Mouse (Mus musculus): Measurements from ENCODE around the gene Olfr1120. TPM values are rescaled to one million over a fixed set of nuclear protein-coding genes. Genes with fewer than 3 reads are reported as not detected.
"Not testable (repeated sequence)": the region's sequence is repeated elsewhere in the genome, so short reads cannot be mapped to it uniquely, and the experiment has no call there.

The Olfr1120 gene
- polyA plus RNA-seq, 2 experiments, result not detected

DNA sequence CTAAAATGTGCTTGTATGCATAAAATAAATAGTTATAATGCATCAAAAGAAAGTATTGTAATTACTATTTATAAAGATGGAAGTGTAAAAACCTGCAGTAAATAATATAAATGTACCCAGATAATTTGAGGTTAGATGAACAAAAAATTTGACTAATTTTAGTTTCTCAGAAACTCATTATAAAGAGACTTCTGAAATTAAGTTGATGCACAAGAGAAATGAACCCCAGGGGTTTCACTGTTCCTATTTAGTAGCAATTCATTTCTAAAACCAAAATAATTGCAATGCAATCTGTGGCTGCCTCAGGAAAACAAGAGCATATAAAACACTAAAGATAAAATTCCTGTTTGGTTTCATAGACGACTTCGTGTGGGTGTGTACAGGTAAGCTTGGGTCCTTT lies 30.9 kb downstream of the Olfr1120 start, which contains the start of gene Olfr1122:
Olfr1122 (plus strand) TSS at position 301 of the 400 bp plus-strand sequence.
- Histone ChIP-seq H3K36me3 (ENCODE audit: control insufficient read depth, insufficient read depth, low read length) (no peaks in the 10 kb centered on the region), H3K27me3 (ENCODE audit: control insufficient read depth, insufficient read depth, low read length) (no peaks in the 10 kb centered on the region), H3K9me3 (ENCODE audit: control insufficient read depth, low read length) (no peaks in the 10 kb centered on the region), H3K4me1 (ENCODE audit: control insufficient read depth, insufficient read depth, low read length) (no peaks in the 10 kb centered on the region), H3K4me2 (replicated peaks; ENCODE audit: low read depth, low read length, severe bottlenecking) (no peak within 1 kb of the TSS), H3K4me3 (replicated peaks; ENCODE audit: low read length) (no peak within 1 kb of the TSS), H3K27ac (replicated peaks; ENCODE audit: low read depth, low read length) (no peak within 1 kb of the TSS), H3K9ac (ENCODE audit: low read depth, low read length, severe bottlenecking) (no peak within 1 kb of the TSS)
- 71% methylated on average over 2 of the region's 2 CpGs for WGBS
- no peak for DNase-seq (ENCODE audit: low spot score)
- no peak for TF ChIP-seq POLR2A (IDR thresholded peaks at IDR 0.05; ENCODE audit: borderline replicate concordance, extremely low read depth, insufficient read depth, insufficient read length)
- ATAC-seq (ENCODE audit: low FRiP score, low read depth), result no peak

DNA sequence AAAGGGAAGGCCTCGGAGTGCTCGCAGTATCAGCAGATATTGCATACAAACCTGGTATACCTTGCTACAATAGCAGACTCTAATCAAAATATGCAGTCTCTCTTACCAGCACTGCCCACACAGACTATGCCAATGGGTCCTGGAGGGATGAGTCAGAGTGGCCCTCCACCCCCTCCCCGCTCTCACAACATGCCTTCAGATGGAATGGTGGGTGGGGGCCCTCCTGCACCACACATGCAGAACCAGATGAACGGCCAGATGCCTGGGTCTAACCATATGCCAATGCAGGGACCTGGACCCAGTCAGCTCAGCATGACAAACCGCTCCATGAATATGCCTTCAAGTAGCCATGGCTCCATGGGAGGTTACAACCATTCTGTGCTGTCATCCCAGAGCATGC lies 39.0 kb downstream of the Olfr1120 start:
- not testable (repeated sequence) for H3K4me1 ChIP-seq (ENCODE audit: control insufficient read depth, insufficient read depth, low read length); H3K9me3 ChIP-seq (ENCODE audit: control insufficient read depth, low read length); H3K27ac ChIP-seq (replicated peaks; ENCODE audit: low read depth, low read length); H3K9ac ChIP-seq (ENCODE audit: low read depth, low read length, severe bottlenecking); H3K4me2 ChIP-seq (replicated peaks; ENCODE audit: low read depth, low read length, severe bottlenecking); DNase-seq (ENCODE audit: low spot score); ATAC-seq (ENCODE audit: low FRiP score, low read depth); H3K36me3 ChIP-seq (ENCODE audit: control insufficient read depth, insufficient read depth, low read length); H3K4me3 ChIP-seq (replicated peaks; ENCODE audit: low read length); H3K27me3 ChIP-seq (ENCODE audit: control insufficient read depth, insufficient read depth, low read length)
- 87% methylated on average over 5 of the region's 5 CpGs for WGBS

GRCm38 (mm10) chr2:87394686-87395085 lies 40.1 kb downstream of the Olfr1120 start:
- H3K4me2 ChIP-seq (replicated peaks; ENCODE audit: low read depth, low read length, severe bottlenecking); H3K36me3 ChIP-seq (ENCODE audit: control insufficient read depth, insufficient read depth, low read length); H3K27ac ChIP-seq (replicated peaks; ENCODE audit: low read depth, low read length); H3K4me1 ChIP-seq (ENCODE audit: control insufficient read depth, insufficient read depth, low read length); H3K4me3 ChIP-seq (replicated peaks; ENCODE audit: low read length); H3K27me3 ChIP-seq (ENCODE audit: control insufficient read depth, insufficient read depth, low read length); DNase-seq (ENCODE audit: low spot score); ATAC-seq (ENCODE audit: low FRiP score, low read depth); H3K9me3 ChIP-seq (ENCODE audit: control insufficient read depth, low read length); H3K9ac ChIP-seq (ENCODE audit: low read depth, low read length, severe bottlenecking): not testable (repeated sequence)
- 84% methylated on average over 7 of the region's 7 CpGs for whole genome bisulfite sequencing

Other genes with a start within 250 kb of the Olfr1120 start
- not detected in 2 replicates for gene Olfr259, start 240.2 kb upstream of the Olfr1120 start, polyA plus RNA-seq (2012; rRNA removed)
- gene Olfr259, start 240.2 kb upstream of the Olfr1120 start, polyA plus RNA-seq (2014; fragmentation: Nextera tagmentation; extraction: Ambion mirVana), result not detected in 2 replicates
- gene Olfr1110, start 214.5 kb upstream of the Olfr1120 start, polyA plus RNA-seq (2012; rRNA removed), result not detected in 2 replicates
- not detected in 2 replicates for gene Olfr1110, start 214.5 kb upstream of the Olfr1120 start, polyA plus RNA-seq (2014; fragmentation: Nextera tagmentation; extraction: Ambion mirVana)
- gene Olfr1111, start 202.2 kb upstream of the Olfr1120 start, polyA plus RNA-seq (2012; rRNA removed), result not detected in 2 replicates
- not detected in 2 replicates for gene Olfr1111, start 202.2 kb upstream of the Olfr1120 start, polyA plus RNA-seq (2014; fragmentation: Nextera tagmentation; extraction: Ambion mirVana)
- gene Olfr1112, start 167.0 kb upstream of the Olfr1120 start, polyA plus RNA-seq (2012; rRNA removed), result not detected in 2 replicates
- not detected in 2 replicates for gene Olfr1112, start 167.0 kb upstream of the Olfr1120 start, polyA plus RNA-seq (2014; fragmentation: Nextera tagmentation; extraction: Ambion mirVana)
- not detected in 2 replicates for gene Olfr1113, start 145.8 kb upstream of the Olfr1120 start, polyA plus RNA-seq (2012; rRNA removed)
- gene Olfr1113, start 145.8 kb upstream of the Olfr1120 start, polyA plus RNA-seq (2014; fragmentation: Nextera tagmentation; extraction: Ambion mirVana), result not detected in 2 replicates
- not detected in 2 replicates for gene Olfr1115, start 106.8 kb upstream of the Olfr1120 start, polyA plus RNA-seq (2012; rRNA removed)
- not detected in 2 replicates for gene Olfr1115, start 106.8 kb upstream of the Olfr1120 start, polyA plus RNA-seq (2014; fragmentation: Nextera tagmentation; extraction: Ambion mirVana)
- gene Olfr1116, start 87.3 kb upstream of the Olfr1120 start, polyA plus RNA-seq (2012; rRNA removed), result not detected in 2 replicates
- not detected in 2 replicates for gene Olfr1116, start 87.3 kb upstream of the Olfr1120 start, polyA plus RNA-seq (2014; fragmentation: Nextera tagmentation; extraction: Ambion mirVana)
- gene Olfr1118, start 47.2 kb upstream of the Olfr1120 start, polyA plus RNA-seq (2012; rRNA removed), result not detected in 2 replicates
- gene Olfr1118, start 47.2 kb upstream of the Olfr1120 start, polyA plus RNA-seq (2014; fragmentation: Nextera tagmentation; extraction: Ambion mirVana), result not detected in 2 replicates
- not detected in 2 replicates for gene Olfr1121, start 15.1 kb downstream of the Olfr1120 start, polyA plus RNA-seq (2012; rRNA removed)
- not detected in 2 replicates for gene Olfr1121, start 15.1 kb downstream of the Olfr1120 start, polyA plus RNA-seq (2014; fragmentation: Nextera tagmentation; extraction: Ambion mirVana)
- gene Olfr1122, start 31.0 kb downstream of the Olfr1120 start, polyA plus RNA-seq (2012; rRNA removed), result not detected in 2 replicates
- not detected in 2 replicates for gene Olfr1122, start 31.0 kb downstream of the Olfr1120 start, polyA plus RNA-seq (2014; fragmentation: Nextera tagmentation; extraction: Ambion mirVana)
- gene Olfr1123, start 61.8 kb downstream of the Olfr1120 start, polyA plus RNA-seq (2012; rRNA removed), result not detected in 2 replicates
- not detected in 2 replicates for gene Olfr1123, start 61.8 kb downstream of the Olfr1120 start, polyA plus RNA-seq (2014; fragmentation: Nextera tagmentation; extraction: Ambion mirVana)
- gene Olfr1124, start 75.5 kb downstream of the Olfr1120 start, polyA plus RNA-seq (2012; rRNA removed), result not detected in 2 replicates
- not detected in 2 replicates for gene Olfr1124, start 75.5 kb downstream of the Olfr1120 start, polyA plus RNA-seq (2014; fragmentation: Nextera tagmentation; extraction: Ambion mirVana)
- not detected in 2 replicates for gene Olfr1126, start 99.1 kb downstream of the Olfr1120 start, polyA plus RNA-seq (2012; rRNA removed)
- gene Olfr1126, start 99.1 kb downstream of the Olfr1120 start, polyA plus RNA-seq (2014; fragmentation: Nextera tagmentation; extraction: Ambion mirVana), result not detected in 2 replicates
- not detected in 2 replicates for gene Pramel7, start 142.3 kb downstream of the Olfr1120 start, polyA plus RNA-seq (2012; rRNA removed)
- gene Pramel7, start 142.3 kb downstream of the Olfr1120 start, polyA plus RNA-seq (2014; fragmentation: Nextera tagmentation; extraction: Ambion mirVana), result not detected in 2 replicates
- not detected in 2 replicates for gene Pramel6, start 151.8 kb downstream of the Olfr1120 start, polyA plus RNA-seq (2012; rRNA removed)
- gene Pramel6, start 151.8 kb downstream of the Olfr1120 start, polyA plus RNA-seq (2014; fragmentation: Nextera tagmentation; extraction: Ambion mirVana), result not detected in 2 replicates
- not detected in 2 replicates for gene Olfr153, start 177.0 kb downstream of the Olfr1120 start, polyA plus RNA-seq (2012; rRNA removed)
- not detected in 2 replicates for gene Olfr153, start 177.0 kb downstream of the Olfr1120 start, polyA plus RNA-seq (2014; fragmentation: Nextera tagmentation; extraction: Ambion mirVana)
- not detected in 2 replicates for gene Olfr1128, start 190.7 kb downstream of the Olfr1120 start, polyA plus RNA-seq (2012; rRNA removed)
- not detected in 2 replicates for gene Olfr1128, start 190.7 kb downstream of the Olfr1120 start, polyA plus RNA-seq (2014; fragmentation: Nextera tagmentation; extraction: Ambion mirVana)
- gene Olfr1129, start 219.1 kb downstream of the Olfr1120 start, polyA plus RNA-seq (2012; rRNA removed), result not detected in 2 replicates
- gene Olfr1129, start 219.1 kb downstream of the Olfr1120 start, polyA plus RNA-seq (2014; fragmentation: Nextera tagmentation; extraction: Ambion mirVana), result not detected in 2 replicates

Data from limb, embryonic 14.5 days (tissue).